12 mouse cellular contexts compared by ENCODE assay signal in the genomic region with DNA sequence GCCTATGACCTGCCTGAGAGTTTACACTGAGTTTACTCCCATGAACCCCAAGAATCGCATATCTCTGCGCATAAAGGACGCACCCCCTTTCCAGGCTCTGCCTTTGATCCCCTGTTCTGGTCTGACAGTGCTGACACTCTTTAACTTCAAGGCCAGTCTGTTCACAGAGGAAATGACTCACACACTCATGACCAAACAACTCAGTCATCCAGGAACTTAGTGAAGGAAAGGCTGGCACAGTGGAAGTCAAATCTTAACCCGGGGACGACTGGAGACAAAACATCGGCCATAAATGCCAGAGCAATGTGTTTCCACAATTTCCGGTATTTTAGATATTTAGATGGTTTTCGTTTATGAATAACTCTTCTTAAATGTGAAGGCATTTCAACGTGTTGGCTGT. TPM values are rescaled to one million over a fixed set of nuclear protein-coding genes. Genes with fewer than 3 reads are reported as not detected.
DNase-seq lines count a peak whose midpoint lies in the region; ATAC-seq and TF ChIP-seq lines count a peak whose summit lies in the region.
"Had no signal": no experiment of that assay in that cellular context is flagged by ENCODE, and none has a peak within 500 bp of the region (broad histone marks: within the 10 kb centered on the region; RNA-seq: fewer than 3 reads in every experiment).

No protein-coding gene starts in this region.

- WGBS in lung, embryonic 16.5 days, result 42% methylated on average over 9 of the region's 9 CpGs

- intact Hi-C loops in gastrocnemius, adult 2 months (cut with DNase I), result loop anchor here (5.0 kb wide), 1 partner anchor 52 kb away; no protein-coding TSS in a partner anchor
- intact Hi-C loops in gastrocnemius, postnatal 14 days (cut with DNase I; ENCODE audit: low total_unique reads), result no loop called here

- H3K4me1 ChIP-seq in lung, embryonic 16.5 days (replicated peaks; ENCODE audit: control insufficient read depth, insufficient read depth, low read length), result peaks cover 12% of the 10 kb centered on the region
- H3K4me1 ChIP-seq: neural tube, embryonic 13.5 days had no signal

- peaks cover 5% of the 10 kb centered on the region; the same call in 1 of the 2 replicates for H3K9me3 ChIP-seq in lung, embryonic 16.5 days (ENCODE audit: control insufficient read depth, low read length)
- H3K9me3 ChIP-seq: embryonic facial prominence, embryonic 15.5 days; hindbrain, embryonic 15.5 days had no signal

- H3K4me2 ChIP-seq in lung, embryonic 16.5 days (ENCODE audit: low read depth, low read length), result no peak overlapping the region
- H3K4me2 ChIP-seq: embryonic facial prominence, embryonic 15.5 days; hindbrain, embryonic 15.5 days; neural tube, embryonic 13.5 days had no signal

- H3K27me3 ChIP-seq in lung, embryonic 16.5 days (ENCODE audit: control insufficient read depth, insufficient read depth, low read depth, low read length), result no peaks in the 10 kb centered on the region
- H3K27me3 ChIP-seq: embryonic facial prominence, embryonic 15.5 days; hindbrain, embryonic 15.5 days; neural tube, embryonic 13.5 days had no signal

- TF ChIP-seq CTCF in gastrocnemius, adult 2 months (IDR thresholded peaks at IDR 0.05), result no peak

- ATAC-seq in lung, embryonic 16.5 days (ENCODE audit: low read depth), result peak; percentile 59; the same call in 1 of the 2 replicates

- H3K4me3 ChIP-seq in gastrocnemius, adult 2 months, result no peak overlapping the region
- H3K4me3 ChIP-seq in lung, embryonic 16.5 days (ENCODE audit: low read length), result no peak overlapping the region
- H3K4me3 ChIP-seq: embryonic facial prominence, embryonic 15.5 days; hindbrain, embryonic 15.5 days; neural tube, embryonic 13.5 days had no signal

- no peaks in the 10 kb centered on the region for H3K36me3 ChIP-seq in lung, embryonic 16.5 days (ENCODE audit: control insufficient read depth, insufficient read depth, low read length)

- H3K9ac ChIP-seq in lung, embryonic 16.5 days (ENCODE audit: low read length), result no peak overlapping the region
- H3K9ac ChIP-seq: embryonic facial prominence, embryonic 15.5 days; hindbrain, embryonic 15.5 days; neural tube, embryonic 13.5 days had no signal

- DNase-seq in gastrocnemius, adult 2 months, result no peak
- no peak for DNase-seq in gastrocnemius, postnatal 14 days
- DNase-seq in 416B (ENCODE audit: low read depth), result peak; percentile 97
- DNase-seq in fibroblast of lung, adult 2 months (ENCODE audit: low read depth), result peak; percentile 80
- DNase-seq in thymus, postnatal 4 days, result no peak
- DNase-seq in cerebellum, adult 9-11 months, result no peak
- DNase-seq in layer of hippocampus, adult 11-12 months (ENCODE audit: low spot score), result no peak

- H3K27ac ChIP-seq in gastrocnemius, adult 2 months, result peak overlapping the region; percentile 82
- peak overlapping the region; percentile 36 for H3K27ac ChIP-seq in lung, embryonic 16.5 days (ENCODE audit: low read length)
- H3K27ac ChIP-seq: embryonic facial prominence, embryonic 15.5 days; hindbrain, embryonic 15.5 days; neural tube, embryonic 13.5 days had no signal

RNA-seq across cellular contexts. Expression of gene Lrrfip1, which starts 25.4 kb away (rescaled TPM):
- total RNA-seq in gastrocnemius, adult 2 months (2021), result 100 to 1,000 TPM; 131 to 149 TPM
- 100 to 1,000 TPM; 202 to 236 TPM for total RNA-seq in gastrocnemius, postnatal 14 days (2021)
- polyA plus RNA-seq in lung, embryonic 16.5 days (2015; fragmentation: Nextera tagmentation; extraction: Ambion mirVana), result 70.5 and 78.6 TPM in 2 replicates

RNA-seq across cellular contexts. Expression of gene Rab17, which starts 54.5 kb away (rescaled TPM):
- total RNA-seq in gastrocnemius, adult 2 months (2021), result not detected
- total RNA-seq in gastrocnemius, postnatal 14 days (2021), result under 1 TPM in 1 of 2 experiments, not detected in 1; 0.31 TPM
- polyA plus RNA-seq in lung, embryonic 16.5 days (2015; fragmentation: Nextera tagmentation; extraction: Ambion mirVana), result 3.1 and 3.8 TPM in 2 replicates
- polyA plus RNA-seq: brain, embryonic 14.5 days had no signal

Comparison
In these comparisons a context has a peak if more than half of its experiments do, and no peak if none do; other contexts are left out.
1. DNase-seq: peak in 416B (single experiment) and fibroblast of lung, adult 2 months (single experiment); none in gastrocnemius, adult 2 months (single experiment), gastrocnemius, postnatal 14 days (single experiment), thymus, postnatal 4 days (single experiment), cerebellum, adult 9-11 months (single experiment) and layer of hippocampus, adult 11-12 months (single experiment).